Mouse (Mus musculus) adipocyte (in vitro differentiated cells): ENCODE results near the gene 1110017D15Rik.
"Not testable (repeated sequence)": the region's sequence is repeated elsewhere in the genome, so short reads cannot be mapped to it uniquely, and the experiment has no call there.

ENCODE experiments used
- DNase-seq: peaks from one replicate; pipeline ENCODE4 v3.0.0-alpha.2; 2016; ENCODE audit warnings: low spot score

1110017D15Rik gene

DNA sequence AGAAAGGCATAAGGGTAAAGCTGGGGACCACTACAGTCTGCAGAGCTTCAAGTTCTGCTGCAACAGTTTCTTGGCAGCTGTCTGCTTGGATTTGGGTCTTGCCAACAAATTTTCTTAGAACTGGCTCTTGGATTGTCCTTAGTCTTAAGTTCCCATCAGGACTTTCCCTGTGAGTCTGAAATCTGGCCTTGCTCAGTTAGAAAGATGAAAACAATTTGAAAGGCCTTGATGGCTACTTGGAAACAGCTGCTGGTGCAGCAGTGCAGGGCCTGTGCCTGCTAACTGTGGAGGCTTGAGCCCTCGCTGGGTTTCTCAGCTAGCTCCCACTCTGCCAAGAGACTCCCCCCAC lies 37.7 kb downstream of the 1110017D15Rik start:
- peak; percentile 71 for DNase-seq

GRCm38 (mm10) chr4:41478751-41479455 lies 38.2 kb downstream of the 1110017D15Rik start:
- no peak for DNase-seq

GRCm38 (mm10) chr4:41477648-41478160 lies 39.4 kb downstream of the 1110017D15Rik start:
- no peak for DNase-seq

GRCm38 (mm10) chr4:41471384-41471689 lies 45.8 kb downstream of the 1110017D15Rik start:
- no peak for DNase-seq

GRCm38 (mm10) chr4:41470684-41471383 lies 46.3 kb downstream of the 1110017D15Rik start:
- DNase-seq = no peak

DNA sequence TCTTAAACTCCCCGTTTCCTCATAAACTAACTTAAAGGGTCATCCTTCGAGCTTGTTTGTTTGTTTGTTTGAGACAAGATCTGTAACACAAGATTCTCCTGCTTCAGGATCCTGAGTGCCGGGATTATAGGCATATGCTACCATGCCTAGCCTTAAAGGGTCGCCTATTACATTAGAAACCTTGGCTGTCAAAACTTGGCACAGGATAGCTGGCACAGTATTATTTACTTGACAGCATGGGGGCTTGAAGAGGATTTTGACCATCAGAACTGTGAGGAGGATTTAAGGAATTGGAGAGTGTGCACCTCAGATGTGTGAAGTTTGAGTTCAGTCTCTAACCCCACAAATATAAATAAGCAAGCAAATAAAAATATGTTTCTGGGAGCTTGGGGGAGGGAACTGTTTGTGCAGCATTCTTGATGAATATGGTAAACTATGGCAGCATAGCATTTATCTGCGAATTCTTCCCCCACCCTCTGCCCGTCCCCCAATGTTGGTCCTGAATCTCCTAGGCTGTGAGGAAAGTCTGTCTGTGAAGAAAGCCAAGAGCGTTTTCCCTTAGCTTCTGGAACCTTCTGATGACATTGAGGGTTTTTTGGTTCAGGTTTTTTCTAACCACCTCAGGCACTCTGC lies 47.0 kb downstream of the 1110017D15Rik start:
- no peak for DNase-seq

DNA sequence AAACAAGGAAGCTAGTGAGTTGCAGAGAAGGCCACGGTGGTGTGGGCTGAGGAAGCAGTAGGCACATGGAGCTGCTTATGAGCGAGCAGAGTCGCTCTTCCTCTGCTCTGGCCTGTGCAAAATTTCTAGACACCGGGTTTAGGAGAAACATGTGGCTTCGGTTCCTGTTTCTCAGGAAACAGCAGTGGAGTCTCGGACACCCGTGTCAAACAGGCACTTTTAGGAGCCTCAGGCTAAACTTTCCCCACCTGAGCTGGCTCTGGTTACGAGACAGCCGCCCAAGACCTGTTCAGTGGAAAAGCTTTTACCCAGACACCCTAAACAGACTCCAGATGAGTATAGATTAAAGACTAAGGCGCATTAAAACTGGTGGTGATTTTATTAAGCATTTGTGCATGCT lies 47.9 kb downstream of the 1110017D15Rik start:
- no peak for DNase-seq

DNA sequence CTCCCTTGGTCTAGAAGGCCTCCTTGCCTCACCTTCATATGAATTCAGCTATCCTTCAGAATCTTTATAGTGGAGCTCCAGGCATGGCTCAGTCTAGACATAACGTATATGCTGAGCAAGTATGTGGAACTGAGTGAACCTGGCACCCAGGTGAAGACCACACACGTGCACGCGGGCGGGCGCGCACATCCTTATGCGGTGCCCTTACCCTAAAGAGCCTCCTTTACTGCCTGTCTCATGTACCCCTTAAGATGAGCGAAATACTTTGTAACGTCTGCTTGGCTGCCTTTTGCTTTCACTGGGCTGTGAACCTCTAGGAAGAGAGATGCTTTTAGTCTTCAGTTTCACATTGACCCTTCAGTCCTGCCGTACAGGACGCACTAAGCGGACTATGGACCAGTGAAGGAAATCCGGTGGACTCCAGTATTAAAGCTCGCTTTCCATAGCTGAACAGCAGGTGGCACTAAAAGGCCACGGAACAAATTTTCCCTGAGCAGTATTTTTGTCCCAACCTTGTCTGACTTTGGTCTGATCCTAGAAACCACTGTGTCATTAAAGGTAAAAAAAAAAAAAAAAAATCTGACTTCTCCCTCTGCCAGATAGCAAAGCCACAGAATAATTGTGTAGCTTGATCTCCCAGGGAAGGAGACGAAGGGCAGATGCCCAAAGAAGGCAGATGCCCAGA lies 48.6 kb downstream of the 1110017D15Rik start:
- DNase-seq = peak; percentile 75

DNA sequence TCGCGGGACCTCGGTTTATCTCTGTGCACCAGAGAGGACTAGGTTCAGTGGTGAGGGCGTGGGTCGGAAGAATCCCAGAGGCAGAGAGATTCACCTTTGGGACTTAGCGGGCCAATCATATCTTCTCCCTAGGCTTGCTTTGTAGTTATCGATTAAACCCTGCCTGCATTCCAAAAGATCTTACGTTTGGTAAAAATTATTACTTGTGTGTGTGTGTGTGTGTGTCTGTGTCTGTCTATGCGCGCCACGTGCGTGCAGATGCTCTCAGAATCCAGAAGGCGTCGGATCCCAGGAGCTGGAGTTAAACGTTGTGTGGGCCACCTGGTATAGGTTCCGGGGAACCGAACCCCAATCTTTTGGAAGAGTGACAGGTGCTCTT lies 51.9 kb downstream of the 1110017D15Rik start:
- no peak for DNase-seq

GRCm38 (mm10) chr4:41464345-41465286 lies 52.5 kb downstream of the 1110017D15Rik start, which contains the start of the genes Kif24 and Nudt2:
Kif24 (minus strand) TSS chr4:41464887.
Nudt2 (plus strand) TSS chr4:41465151.
- DNase-seq = peak; percentile 99

DNA sequence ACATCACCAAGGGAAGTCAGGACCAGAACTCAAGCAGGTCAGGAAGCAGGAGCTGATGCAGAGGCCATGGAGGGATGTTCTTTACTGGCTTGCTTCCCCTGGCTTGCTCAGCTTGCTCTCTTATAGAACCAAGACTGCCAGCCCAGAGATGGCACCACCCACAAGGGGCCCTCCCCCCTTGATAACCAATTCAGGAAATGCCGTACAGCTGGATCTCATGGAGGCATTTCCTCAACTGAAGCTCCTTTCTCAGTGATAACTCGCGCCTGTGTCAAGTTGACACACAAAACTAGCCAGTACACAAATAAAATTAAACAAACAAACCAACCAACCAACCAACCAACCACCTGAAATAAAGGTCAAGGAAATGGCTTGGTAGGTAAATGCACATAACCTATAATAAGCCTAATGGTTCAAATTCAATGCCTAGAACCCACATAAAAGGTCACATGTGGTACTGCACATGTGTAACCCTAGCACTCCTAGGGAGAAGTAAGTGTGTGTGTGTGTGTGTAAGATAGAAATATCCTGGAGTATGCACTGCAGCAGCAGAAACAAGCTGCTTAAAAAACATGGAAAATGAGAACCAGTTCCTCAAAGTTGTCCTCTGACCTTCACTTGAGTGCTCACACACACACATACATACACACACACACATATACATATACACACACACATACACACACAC lies 53.9 kb downstream of the 1110017D15Rik start:
- not testable (repeated sequence) for DNase-seq

DNA sequence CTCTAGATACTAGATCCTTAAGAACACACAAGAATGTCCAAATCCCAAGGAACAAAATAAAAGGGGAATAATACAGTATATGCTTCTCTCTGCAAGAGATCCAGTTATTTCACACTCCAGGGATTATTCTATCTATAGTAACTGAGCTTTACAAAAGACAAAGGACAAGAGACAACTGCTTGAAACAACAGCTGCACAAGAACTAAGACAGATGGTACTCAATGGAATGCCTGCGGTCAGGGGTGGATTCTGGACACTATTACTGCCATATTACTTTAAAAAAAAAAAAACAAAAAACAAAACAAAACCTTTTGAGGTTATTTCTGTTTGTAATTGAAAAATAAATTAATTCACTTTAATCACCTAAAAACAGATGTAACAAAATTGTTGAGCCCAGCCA lies 56.4 kb downstream of the 1110017D15Rik start:
- DNase-seq = no peak
